Mouse (Mus musculus) spleen, adult 2 months (tissue): ENCODE measurements at regions not wholly inside any gene's neighbourhood (a gene's known extent, or its start where the extent isn't known, plus 50 kb on each side); places are given as distances from the start of the nearest gene placed in this dataset.

Experiments
- CTCF ChIP-seq: fragments of 200-500 bp; IDR thresholded peaks from 2 replicates; pipeline ENCODE4 v1.5.1; 2011; ENCODE audit warnings: mild to moderate bottlenecking, inconsistent platforms; ENCODE audit not compliant: insufficient read depth, insufficient read length, insufficient replicate concordance; ENCODE audit errors: extremely low read depth
- POLR2A ChIP-seq: fragments of 200-500 bp; IDR thresholded peaks from 2 replicates; pipeline ENCODE4 v1.6.1; 2011; ENCODE audit warnings: low read depth, low read length, inconsistent platforms

DNA sequence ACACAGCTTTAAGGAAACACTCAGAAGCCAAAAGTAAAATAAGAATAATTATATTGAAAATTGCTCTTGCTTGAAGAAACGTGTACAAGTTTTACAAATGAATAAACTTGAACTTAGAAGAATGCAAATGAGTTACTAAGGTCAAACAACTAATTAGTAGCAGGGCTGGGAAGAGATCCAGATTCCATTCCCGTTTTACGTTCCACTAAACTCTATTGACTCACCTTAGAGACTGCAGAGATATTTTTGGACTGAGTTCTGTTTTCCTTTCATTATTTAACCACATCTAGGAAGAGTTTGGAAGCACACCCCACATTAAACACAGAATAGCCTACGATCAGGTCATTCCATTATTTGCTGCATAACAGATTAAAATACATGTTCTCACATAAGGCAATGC lies 1016.2 kb upstream of the B3galt2 start:
- no peak for TF ChIP-seq CTCF
- TF ChIP-seq POLR2A = no peak
